Mouse (Mus musculus): Measurements from ENCODE around the gene Slit3. TPM values are rescaled to one million over a fixed set of nuclear protein-coding genes. Genes with fewer than 3 reads are reported as not detected.
A peak's percentile ranks its signal among the peaks of the same experiment; 100 is the strongest.

The Slit3 gene
- polyA plus RNA-seq, 1 experiment from 2014 or later = 2.3 TPM

- Histone ChIP-seq H3K4me1 (ENCODE audit: control insufficient read depth, insufficient read depth, low read length) (no peaks in the 10 kb centered on the region), H3K27ac (ENCODE audit: low read depth, low read length) (no peak overlapping the region), H3K4me3 (ENCODE audit: low read depth, low read length) (no peak overlapping the region), H3K9ac (ENCODE audit: low read length) (no peak overlapping the region), H3K36me3 (ENCODE audit: control insufficient read depth, insufficient read depth, low read length) (no peaks in the 10 kb centered on the region), H3K27me3 (replicated peaks; ENCODE audit: control insufficient read depth, insufficient read depth, low read length) (no peaks in the 10 kb centered on the region), H3K9me3 (replicated peaks; ENCODE audit: control insufficient read depth, low read length) (no peaks in the 10 kb centered on the region), H3K4me2 (ENCODE audit: low read length) (no peak overlapping the region)
- 82% methylated on average over 4 of the region's 4 CpGs for WGBS
- DNase-seq (ENCODE audit: low spot score) = no peak
- ATAC-seq = no peak
Observed at GRCm38 (mm10) chr11:35160682-35161211, 39.7 kb downstream of the Slit3 start.

DNA sequence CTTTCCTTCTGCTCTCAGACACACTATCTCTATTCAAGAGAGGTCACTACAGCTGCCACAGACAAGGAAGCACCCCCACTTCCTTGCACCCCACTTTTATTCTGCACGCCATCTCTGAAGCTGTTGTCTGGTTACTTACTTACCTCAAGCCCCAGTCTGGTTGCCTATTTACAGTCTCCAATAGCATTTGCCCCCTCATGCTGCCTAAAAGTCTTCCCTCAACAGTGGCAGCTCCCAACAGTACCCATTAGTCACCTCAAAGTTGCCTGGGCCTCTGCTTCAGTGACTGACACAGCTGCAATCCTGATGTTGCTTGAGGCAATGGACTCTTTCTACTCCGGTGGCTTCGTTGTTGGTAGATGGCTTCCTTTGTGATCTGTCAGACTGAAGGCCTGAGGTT, 42.4 kb downstream of the Slit3 start:
- Histone ChIP-seq H3K4me2 (ENCODE audit: low read length) (no peak overlapping the region), H3K9me3 (replicated peaks; ENCODE audit: control insufficient read depth, low read length) (no peaks in the 10 kb centered on the region), H3K4me1 (ENCODE audit: control insufficient read depth, insufficient read depth, low read length) (no peaks in the 10 kb centered on the region), H3K36me3 (ENCODE audit: control insufficient read depth, insufficient read depth, low read length) (no peaks in the 10 kb centered on the region), H3K4me3 (ENCODE audit: low read depth, low read length) (no peak overlapping the region), H3K27me3 (replicated peaks; ENCODE audit: control insufficient read depth, insufficient read depth, low read length) (no peaks in the 10 kb centered on the region), H3K27ac (ENCODE audit: low read depth, low read length) (no peak overlapping the region), H3K9ac (ENCODE audit: low read length) (no peak overlapping the region)
- no peak for DNase-seq (ENCODE audit: low spot score)
- WGBS = 96% methylated on average over 3 of the region's 3 CpGs
- no peak for ATAC-seq

- Histone ChIP-seq H3K36me3 (ENCODE audit: control insufficient read depth, insufficient read depth, low read length) (no peaks in the 10 kb centered on the region), H3K4me2 (ENCODE audit: low read length) (no peak overlapping the region), H3K9ac (ENCODE audit: low read length) (no peak overlapping the region), H3K27ac (ENCODE audit: low read depth, low read length) (no peak overlapping the region), H3K4me3 (ENCODE audit: low read depth, low read length) (no peak overlapping the region), H3K4me1 (ENCODE audit: control insufficient read depth, insufficient read depth, low read length) (no peaks in the 10 kb centered on the region), H3K9me3 (replicated peaks; ENCODE audit: control insufficient read depth, low read length) (no peaks in the 10 kb centered on the region), H3K27me3 (replicated peaks; ENCODE audit: control insufficient read depth, insufficient read depth, low read length) (no peaks in the 10 kb centered on the region)
- no peak for DNase-seq (ENCODE audit: low spot score)
- 79% methylated on average over 4 of the region's 8 CpGs for WGBS
- ATAC-seq = no peak
Observed at GRCm38 (mm10) chr11:35167176-35167575, 46.2 kb downstream of the Slit3 start.

GRCm38 (mm10) chr11:35171505-35171904, 50.5 kb downstream of the Slit3 start:
- H3K9ac ChIP-seq (ENCODE audit: low read length) = no peak overlapping the region
- no peak for ATAC-seq
- no peak overlapping the region for H3K4me3 ChIP-seq (ENCODE audit: low read depth, low read length)
- 91% methylated on average over 6 of the region's 6 CpGs for WGBS
- H3K27ac ChIP-seq (ENCODE audit: low read depth, low read length) = no peak overlapping the region
- H3K36me3 ChIP-seq (ENCODE audit: control insufficient read depth, insufficient read depth, low read length) = no peaks in the 10 kb centered on the region
- DNase-seq (ENCODE audit: low spot score) = no peak
- no peaks in the 10 kb centered on the region for H3K27me3 ChIP-seq (replicated peaks; ENCODE audit: control insufficient read depth, insufficient read depth, low read length)
- H3K9me3 ChIP-seq (replicated peaks; ENCODE audit: control insufficient read depth, low read length) = no peaks in the 10 kb centered on the region
- H3K4me2 ChIP-seq (ENCODE audit: low read length) = no peak overlapping the region
- H3K4me1 ChIP-seq (ENCODE audit: control insufficient read depth, insufficient read depth, low read length) = no peaks in the 10 kb centered on the region

- Histone ChIP-seq H3K36me3 (ENCODE audit: control insufficient read depth, insufficient read depth, low read length) (no peaks in the 10 kb centered on the region), H3K9ac (ENCODE audit: low read length) (no peak overlapping the region), H3K4me3 (ENCODE audit: low read depth, low read length) (no peak overlapping the region), H3K27me3 (replicated peaks; ENCODE audit: control insufficient read depth, insufficient read depth, low read length) (no peaks in the 10 kb centered on the region), H3K27ac (ENCODE audit: low read depth, low read length) (no peak overlapping the region), H3K9me3 (replicated peaks; ENCODE audit: control insufficient read depth, low read length) (no peaks in the 10 kb centered on the region), H3K4me2 (ENCODE audit: low read length) (no peak overlapping the region), H3K4me1 (ENCODE audit: control insufficient read depth, insufficient read depth, low read length) (no peaks in the 10 kb centered on the region; the same call in 1 of the 2 replicates)
- ATAC-seq (no peak), DNase-seq (ENCODE audit: low spot score) (no peak)
- whole genome bisulfite sequencing = 93% methylated on average over 7 of the region's 7 CpGs
Observed at GRCm38 (mm10) chr11:35177564-35177963, 56.5 kb downstream of the Slit3 start.

- WGBS = 54% methylated on average over 24 of the region's 24 CpGs
- DNase-seq (ENCODE audit: low spot score) (no peak), ATAC-seq (no peak)
- no peak overlapping the region for H3K27ac ChIP-seq (ENCODE audit: low read depth, low read length)
- H3K9ac ChIP-seq (ENCODE audit: low read length) = no peak overlapping the region
- no peaks in the 10 kb centered on the region; the same call in 1 of the 2 replicates for H3K4me1 ChIP-seq (ENCODE audit: control insufficient read depth, insufficient read depth, low read length)
- H3K4me2 ChIP-seq (ENCODE audit: low read length) = no peak overlapping the region
- H3K27me3 ChIP-seq (replicated peaks; ENCODE audit: control insufficient read depth, insufficient read depth, low read length) = no peaks in the 10 kb centered on the region
- H3K36me3 ChIP-seq (ENCODE audit: control insufficient read depth, insufficient read depth, low read length) = no peaks in the 10 kb centered on the region
- no peak overlapping the region for H3K4me3 ChIP-seq (ENCODE audit: low read depth, low read length)
- no peaks in the 10 kb centered on the region for H3K9me3 ChIP-seq (replicated peaks; ENCODE audit: control insufficient read depth, low read length)
Observed at GRCm38 (mm10) chr11:35178144-35178817, 57.3 kb downstream of the Slit3 start.

DNA sequence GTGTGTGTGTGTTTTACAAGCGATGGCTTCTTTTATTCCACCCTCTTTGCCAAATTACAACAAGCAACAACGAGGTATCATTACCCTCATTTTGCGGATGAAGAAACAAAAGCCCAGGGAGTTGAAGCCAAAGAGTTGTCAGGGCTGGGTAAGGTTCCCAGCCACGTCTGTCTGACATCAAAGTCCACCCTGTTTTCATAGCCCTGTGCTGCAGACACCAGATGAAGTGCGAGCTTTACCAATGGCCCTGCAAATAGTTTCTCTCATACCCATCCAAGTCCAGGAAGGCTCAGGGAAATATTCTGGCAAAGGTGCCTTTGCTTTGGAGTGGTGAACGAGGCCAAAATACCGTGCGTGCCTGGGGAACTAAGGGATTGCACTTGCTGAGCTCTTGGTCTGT, 58.3 kb downstream of the Slit3 start:
- no peak overlapping the region for H3K9ac ChIP-seq (ENCODE audit: low read length)
- no peak overlapping the region for H3K27ac ChIP-seq (ENCODE audit: low read depth, low read length)
- no peak overlapping the region for H3K4me2 ChIP-seq (ENCODE audit: low read length)
- no peak overlapping the region for H3K4me3 ChIP-seq (ENCODE audit: low read depth, low read length)
- DNase-seq (ENCODE audit: low spot score) = peak; percentile 71
- H3K36me3 ChIP-seq (ENCODE audit: control insufficient read depth, insufficient read depth, low read length) = no peaks in the 10 kb centered on the region
- H3K9me3 ChIP-seq (replicated peaks; ENCODE audit: control insufficient read depth, low read length) = no peaks in the 10 kb centered on the region
- 32% methylated on average over 8 of the region's 8 CpGs for WGBS
- H3K27me3 ChIP-seq (replicated peaks; ENCODE audit: control insufficient read depth, insufficient read depth, low read length) = no peaks in the 10 kb centered on the region
- peak; percentile 29; the same call in 1 of the 2 replicates for ATAC-seq
- no peaks in the 10 kb centered on the region; the same call in 1 of the 2 replicates for H3K4me1 ChIP-seq (ENCODE audit: control insufficient read depth, insufficient read depth, low read length)

- Histone ChIP-seq H3K36me3 (ENCODE audit: control insufficient read depth, insufficient read depth, low read length) (no peaks in the 10 kb centered on the region), H3K27ac (ENCODE audit: low read depth, low read length) (no peak overlapping the region), H3K4me1 (ENCODE audit: control insufficient read depth, insufficient read depth, low read length) (no peaks in the 10 kb centered on the region; the same call in 1 of the 2 replicates), H3K27me3 (replicated peaks; ENCODE audit: control insufficient read depth, insufficient read depth, low read length) (no peaks in the 10 kb centered on the region), H3K9me3 (replicated peaks; ENCODE audit: control insufficient read depth, low read length) (no peaks in the 10 kb centered on the region), H3K4me3 (ENCODE audit: low read depth, low read length) (no peak overlapping the region), H3K9ac (ENCODE audit: low read length) (no peak overlapping the region), H3K4me2 (ENCODE audit: low read length) (no peak overlapping the region)
- ATAC-seq (no peak), DNase-seq (ENCODE audit: low spot score) (no peak)
- WGBS = 60% methylated on average over 5 of the region's 5 CpGs
Observed at GRCm38 (mm10) chr11:35182887-35183286, 61.9 kb downstream of the Slit3 start.

DNA sequence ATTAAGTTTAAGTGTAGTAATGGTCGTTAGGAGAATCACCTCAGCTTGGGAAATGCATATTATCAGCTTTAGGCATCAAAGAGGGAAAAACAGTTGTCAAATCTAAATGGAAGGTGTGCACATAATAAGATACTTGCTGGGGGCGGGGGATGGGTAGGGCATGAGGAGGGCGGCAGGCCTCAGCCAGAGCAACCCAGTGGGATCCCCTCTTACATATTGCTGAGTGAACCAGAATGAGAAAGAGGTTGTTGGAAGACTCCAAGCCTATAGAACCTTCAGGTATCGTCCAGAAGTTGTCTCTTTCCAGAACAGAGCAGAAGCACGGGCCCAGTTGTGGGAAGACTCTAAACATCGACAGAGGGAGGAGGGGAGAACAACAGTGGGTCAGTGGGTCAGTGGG, 73.8 kb downstream of the Slit3 start:
- no peaks in the 10 kb centered on the region for H3K4me1 ChIP-seq (ENCODE audit: control insufficient read depth, insufficient read depth, low read length)
- no peak overlapping the region for H3K27ac ChIP-seq (ENCODE audit: low read depth, low read length)
- H3K36me3 ChIP-seq (ENCODE audit: control insufficient read depth, insufficient read depth, low read length) = no peaks in the 10 kb centered on the region
- H3K4me2 ChIP-seq (ENCODE audit: low read length) = no peak overlapping the region
- WGBS = 86% methylated on average over 6 of the region's 6 CpGs
- H3K9ac ChIP-seq (ENCODE audit: low read length) = no peak overlapping the region
- H3K27me3 ChIP-seq (replicated peaks; ENCODE audit: control insufficient read depth, insufficient read depth, low read length) = no peaks in the 10 kb centered on the region
- ATAC-seq = no peak
- H3K9me3 ChIP-seq (replicated peaks; ENCODE audit: control insufficient read depth, low read length) = no peaks in the 10 kb centered on the region
- DNase-seq (ENCODE audit: low spot score) = no peak
- no peak overlapping the region for H3K4me3 ChIP-seq (ENCODE audit: low read depth, low read length)
